Mouse (Mus musculus) monocyte, adult 59 days (primary cell): ENCODE data around the gene Gm20896. TPM values are rescaled to one million over a fixed set of nuclear protein-coding genes. Genes with fewer than 3 reads are reported as not detected.

Experiments
- total RNA-seq, 2 experiments: library from RNA; stranded (reverse); gene quantifications; one replicate each; pipeline ENCODE4 v1.2.4; 2023

Gm20896 gene
- total RNA-seq = not detected

GRCm38 (mm10) chrY:35921426-35921825 is at the start of gene Gm20896:
Gene Gm20896 (minus strand): TSS chrY:35921526.

